Mouse (Mus musculus) ES-Bruce4 (cell line): Measurements from ENCODE around the gene Cnot2. TPM values are rescaled to one million over a fixed set of nuclear protein-coding genes. Genes with fewer than 3 reads are reported as not detected.
"Not testable (repeated sequence)": the region's sequence is repeated elsewhere in the genome, so short reads cannot be mapped to it uniquely, and the experiment has no call there.

Source experiments
- H3K27ac ChIP-seq: 2 replicates; pipeline ENCODE4 v1.5.1; 2012; ENCODE audit warnings: low read length, inconsistent platforms; ENCODE audit not compliant: insufficient read depth
- H3K27me3 ChIP-seq: 2 replicates; pipeline ENCODE4 v1.6.1; 2012; ENCODE audit warnings: mild to moderate bottlenecking, low read length, inconsistent platforms; ENCODE audit not compliant: control insufficient read depth, poor library complexity, insufficient read depth, severe bottlenecking
- H3K36me3 ChIP-seq: 2 replicates; pipeline ENCODE4 v1.6.1; 2012; ENCODE audit warnings: inconsistent platforms, mild to moderate bottlenecking, low read length, moderate library complexity; ENCODE audit not compliant: control insufficient read depth, poor library complexity, insufficient read depth, severe bottlenecking
- H3K4me1 ChIP-seq: one replicate; pipeline ENCODE4 v1.8.1; 2011; ENCODE audit warnings: low read length; ENCODE audit not compliant: control insufficient read depth, insufficient read depth
- H3K4me3 ChIP-seq: 2 replicates; pipeline ENCODE4 v1.5.1; 2011; ENCODE audit warnings: low read depth, mild to moderate bottlenecking, low read length
- H3K9ac ChIP-seq: 2 replicates; pipeline ENCODE4 v1.6.1; 2012; ENCODE audit warnings: low read depth, mild to moderate bottlenecking, inconsistent platforms; ENCODE audit not compliant: poor library complexity, severe bottlenecking
- H3K9me3 ChIP-seq: replicated peaks from 2 replicates; pipeline ENCODE4 v1.6.1; 2012; ENCODE audit warnings: mild to moderate bottlenecking, low read length, inconsistent platforms; ENCODE audit not compliant: control insufficient read depth, poor library complexity, insufficient read depth, severe bottlenecking
- CTCF ChIP-seq: IDR thresholded peaks from one replicate; pipeline ENCODE4 v1.8.1; 2011; ENCODE audit warnings: low read depth, low read length
- EP300 ChIP-seq: IDR thresholded peaks from 2 replicates; pipeline ENCODE4 v1.6.1; 2011; ENCODE audit warnings: low read depth, low read length; ENCODE audit not compliant: insufficient read depth
- POLR2A ChIP-seq: IDR thresholded peaks from one replicate; pipeline ENCODE4 v1.8.1; 2011; ENCODE audit warnings: low read length; ENCODE audit not compliant: insufficient read depth
- polyA plus RNA-seq: library from polyadenylated mRNA; stranded (reverse); fragments of >200 nt; gene quantifications from 2 replicates; pipeline ENCODE4 v1.2.4, GENCODE M21; 2011; ENCODE audit warnings: low read depth; ENCODE audit not compliant: missing spikeins, insufficient read depth, insufficient read length

The Cnot2 gene
- 123 and 126 TPM in 2 replicates for polyA plus RNA-seq

DNA sequence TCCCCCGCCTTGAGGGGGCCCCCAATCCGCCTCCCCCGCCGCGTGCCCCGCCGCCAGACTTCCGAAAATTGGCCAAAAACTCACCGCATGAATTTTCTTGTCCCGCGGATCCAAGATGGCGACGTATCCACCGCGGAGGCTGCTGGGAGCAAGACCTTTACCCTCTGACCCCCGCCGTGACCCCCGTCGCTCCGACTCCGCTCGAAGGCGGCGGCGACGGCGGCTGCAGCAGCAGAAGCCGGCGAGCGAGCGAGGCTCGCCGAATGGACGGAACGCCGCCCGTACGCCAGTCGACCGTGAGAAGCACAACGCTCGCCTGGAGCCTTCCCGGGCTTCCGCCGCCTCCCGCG, at the start of gene Cnot2:
Cnot2 (minus strand) TSS at position 143 of the 350 bp plus-strand sequence.
- H3K9ac ChIP-seq: peak within 1 kb of the TSS; percentile 95
- peak within 1 kb of the TSS; percentile 98 for H3K4me3 ChIP-seq
- H3K9me3 ChIP-seq: no peaks in the 10 kb centered on the region
- H3K4me1 ChIP-seq: no peaks in the 10 kb centered on the region
- H3K36me3 ChIP-seq: 0 out of 2 replicates have a peak, but pooled peaks cover 2% of the 10 kb centered on the region
- peak within 1 kb of the TSS; percentile 77 for H3K27ac ChIP-seq
- H3K27me3 ChIP-seq: no peaks in the 10 kb centered on the region
- TF ChIP-seq POLR2A (peak; percentile 39), EP300 (0 out of 2 replicates have a peak, but pooled peaks have one; percentile 30), CTCF (no peak)

DNA sequence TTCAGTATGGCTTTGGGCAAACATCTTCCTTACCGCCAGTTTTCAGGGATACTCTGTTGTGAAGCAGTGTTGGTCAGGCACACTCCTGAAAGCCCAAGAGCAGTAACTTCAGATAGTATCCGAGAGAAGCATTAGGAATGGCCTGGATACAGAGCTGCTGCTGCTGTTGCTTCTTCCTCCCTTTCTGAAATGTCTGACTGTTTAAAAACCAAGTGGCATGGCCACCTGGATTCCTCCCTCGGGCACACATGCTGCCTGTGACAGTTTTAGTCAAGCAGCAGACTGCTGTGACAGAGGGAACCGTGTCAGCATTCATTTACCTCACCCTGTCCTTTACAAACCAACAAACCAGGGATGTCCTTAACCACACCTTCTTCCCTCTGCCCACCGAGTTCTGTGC, 47.6 kb upstream of the Cnot2 start:
- Histone ChIP-seq H3K4me3 (no peak overlapping the region), H3K36me3 (no peaks in the 10 kb centered on the region), H3K9ac (no peak overlapping the region), H3K27me3 (no peaks in the 10 kb centered on the region), H3K9me3 (no peaks in the 10 kb centered on the region), H3K27ac (no peak overlapping the region), H3K4me1 (no peaks in the 10 kb centered on the region)
- TF ChIP-seq POLR2A: no peak
- no peak for TF ChIP-seq EP300
- no peak for TF ChIP-seq CTCF

DNA sequence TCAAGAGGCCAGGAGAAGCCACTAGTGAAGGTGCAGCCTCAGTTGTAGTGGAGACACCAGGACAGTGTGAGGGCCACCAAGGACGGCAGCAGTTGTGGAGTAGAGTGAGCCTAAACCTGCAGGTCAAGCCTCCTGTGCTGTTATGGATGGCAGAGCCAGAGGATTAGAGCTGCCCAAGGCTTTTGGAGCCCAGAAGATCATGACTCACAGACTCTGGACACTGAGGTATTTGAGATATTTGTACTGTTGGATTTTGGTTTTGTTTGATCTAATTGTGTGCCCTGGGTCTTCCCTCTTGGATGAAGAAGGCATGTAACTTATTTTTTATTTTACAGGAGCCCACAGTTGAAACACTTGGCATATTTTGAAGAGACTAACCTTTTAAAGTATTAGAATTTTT, 44.7 kb upstream of the Cnot2 start:
- TF ChIP-seq POLR2A: no peak
- TF ChIP-seq CTCF: no peak
- TF ChIP-seq EP300: no peak
- peaks cover 3% of the 10 kb centered on the region; the same call in 1 of the 2 replicates for H3K9me3 ChIP-seq

DNA sequence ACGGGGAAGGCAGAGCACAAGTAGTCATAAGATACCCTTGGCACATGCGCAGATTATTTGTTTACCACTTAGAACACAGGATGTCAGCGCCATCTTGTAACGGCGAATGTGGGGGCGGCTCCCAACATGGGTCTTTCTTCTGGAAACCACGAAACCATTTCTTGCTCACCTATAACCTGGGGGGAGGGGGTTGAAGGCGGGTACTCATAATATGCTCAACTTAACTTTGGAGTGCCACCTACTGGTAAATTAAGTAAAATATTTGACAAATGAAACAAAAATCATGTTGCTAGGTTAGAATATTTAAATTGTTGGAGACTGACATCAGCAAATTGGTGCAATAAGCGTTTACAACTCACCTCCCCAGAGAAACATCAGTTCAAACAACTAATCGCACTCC, 31.9 kb upstream of the Cnot2 start:
- H3K9me3 ChIP-seq: peaks cover 10% of the 10 kb centered on the region
- H3K27ac ChIP-seq, H3K9ac ChIP-seq, H3K36me3 ChIP-seq, H3K4me1 ChIP-seq, H3K4me3 ChIP-seq, H3K27me3 ChIP-seq: not testable (repeated sequence)

More for the DNA sequence above, 44.7 kb upstream of the Cnot2 start:
- Histone ChIP-seq H3K36me3 (no peaks in the 10 kb centered on the region), H3K4me3 (no peak overlapping the region), H3K27ac (no peak overlapping the region), H3K27me3 (no peaks in the 10 kb centered on the region), H3K9ac (no peak overlapping the region), H3K4me1 (no peaks in the 10 kb centered on the region)

DNA sequence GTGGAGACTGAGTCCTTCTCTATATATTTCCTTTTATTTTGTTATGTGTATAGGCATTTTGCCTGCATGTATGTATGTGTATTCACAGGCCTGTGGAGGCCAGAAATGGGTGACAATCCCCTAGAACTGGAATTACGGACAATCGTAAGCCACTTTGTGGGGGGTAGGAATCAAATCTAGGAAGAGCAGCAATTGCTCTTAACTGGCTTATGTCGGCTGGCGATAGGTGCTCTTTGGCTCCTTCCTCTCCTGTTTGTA, 23.5 kb upstream of the Cnot2 start:
- Histone ChIP-seq H3K4me3 (no peak overlapping the region), H3K4me1 (no peaks in the 10 kb centered on the region), H3K36me3 (no peaks in the 10 kb centered on the region), H3K9me3 (0 out of 2 replicates have a peak, but pooled peaks cover 3% of the 10 kb centered on the region), H3K27ac (no peak overlapping the region), H3K27me3 (no peaks in the 10 kb centered on the region), H3K9ac (no peak overlapping the region)
- TF ChIP-seq EP300 (no peak), CTCF (no peak), POLR2A (no peak)

DNA sequence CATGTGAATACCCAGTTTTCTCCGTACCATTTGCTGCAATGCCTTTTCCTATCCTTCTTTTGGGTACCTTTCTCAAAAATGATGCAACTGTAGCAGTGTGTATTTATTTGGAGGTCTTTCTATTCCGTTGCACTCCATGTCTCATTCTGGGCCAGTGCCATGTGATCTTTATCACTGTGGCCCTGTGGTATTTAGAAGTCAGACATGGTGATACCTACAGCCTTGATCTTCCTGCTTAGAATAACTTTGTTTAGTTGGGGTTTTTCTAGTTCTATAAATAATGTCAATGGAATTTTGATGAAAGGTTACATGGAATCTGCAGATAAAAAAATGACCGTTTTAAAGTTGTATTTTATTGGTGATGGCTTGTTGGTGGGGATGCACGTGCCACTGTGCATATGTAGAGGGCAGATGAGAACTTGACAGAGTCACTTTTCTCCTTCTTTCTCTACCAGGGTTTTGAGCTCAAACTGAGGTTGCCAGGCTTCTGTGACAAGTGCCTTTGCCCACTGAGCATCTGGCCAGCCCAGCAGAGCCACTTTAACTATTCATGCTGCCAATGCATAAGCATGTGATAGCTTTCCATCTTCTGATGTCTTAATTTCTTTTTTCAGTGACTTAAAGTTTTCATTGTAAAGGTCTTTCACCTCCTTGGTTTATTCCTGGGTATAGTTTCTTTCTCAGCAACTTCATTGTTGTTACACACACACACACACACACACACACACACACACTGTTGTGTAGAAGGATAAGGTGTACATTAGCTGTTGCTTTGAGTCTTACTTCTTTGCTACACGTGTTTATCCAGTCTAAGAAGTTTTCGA, 23.0 kb upstream of the Cnot2 start:
- no peaks in the 10 kb centered on the region for H3K27me3 ChIP-seq
- no peak overlapping the region for H3K4me3 ChIP-seq
- H3K4me1 ChIP-seq: no peaks in the 10 kb centered on the region
- 0 out of 2 replicates have a peak, but pooled peaks cover 3% of the 10 kb centered on the region for H3K9me3 ChIP-seq
- no peak for TF ChIP-seq POLR2A
- no peak overlapping the region for H3K9ac ChIP-seq
- H3K27ac ChIP-seq: no peak overlapping the region
- H3K36me3 ChIP-seq: no peaks in the 10 kb centered on the region
